Mouse (Mus musculus): ENCODE measurements around the gene Ramp3. TPM values are rescaled to one million over a fixed set of nuclear protein-coding genes. Genes with fewer than 3 reads are reported as not detected.
A peak's percentile ranks its signal among the peaks of the same experiment; 100 is the strongest.

Gene Ramp3
- polyA plus RNA-seq (2015; fragmentation: Nextera tagmentation; extraction: Ambion mirVana): 7.8 and 8.7 TPM in 2 replicates

- H3K4me3 ChIP-seq: peak within 1 kb of the TSS; percentile 42
- peak; percentile 58 for ATAC-seq (ENCODE audit: insufficient number of reproducible peaks, low FRiP score, low TSS enrichment, low read depth)
- no peaks in the 10 kb centered on the region for H3K9me3 ChIP-seq
- no peaks in the 10 kb centered on the region; the same call in 1 of the 2 replicates for H3K27me3 ChIP-seq
- H3K4me2 ChIP-seq: peak within 1 kb of the TSS; percentile 79
- no peak within 1 kb of the TSS for H3K27ac ChIP-seq
- H3K4me1 ChIP-seq: peaks cover 12% of the 10 kb centered on the region; the same call in 1 of the 2 replicates
- H3K9ac ChIP-seq: no peak within 1 kb of the TSS
- H3K36me3 ChIP-seq: no peaks in the 10 kb centered on the region
- WGBS: under 1% methylated on average over 17 of the region's 18 CpGs
Observed at GRCm38 (mm10) chr11:6658271-6658670, at the start of gene Ramp3. Gene Ramp3 (plus strand): TSS chr11:6658521.

DNA sequence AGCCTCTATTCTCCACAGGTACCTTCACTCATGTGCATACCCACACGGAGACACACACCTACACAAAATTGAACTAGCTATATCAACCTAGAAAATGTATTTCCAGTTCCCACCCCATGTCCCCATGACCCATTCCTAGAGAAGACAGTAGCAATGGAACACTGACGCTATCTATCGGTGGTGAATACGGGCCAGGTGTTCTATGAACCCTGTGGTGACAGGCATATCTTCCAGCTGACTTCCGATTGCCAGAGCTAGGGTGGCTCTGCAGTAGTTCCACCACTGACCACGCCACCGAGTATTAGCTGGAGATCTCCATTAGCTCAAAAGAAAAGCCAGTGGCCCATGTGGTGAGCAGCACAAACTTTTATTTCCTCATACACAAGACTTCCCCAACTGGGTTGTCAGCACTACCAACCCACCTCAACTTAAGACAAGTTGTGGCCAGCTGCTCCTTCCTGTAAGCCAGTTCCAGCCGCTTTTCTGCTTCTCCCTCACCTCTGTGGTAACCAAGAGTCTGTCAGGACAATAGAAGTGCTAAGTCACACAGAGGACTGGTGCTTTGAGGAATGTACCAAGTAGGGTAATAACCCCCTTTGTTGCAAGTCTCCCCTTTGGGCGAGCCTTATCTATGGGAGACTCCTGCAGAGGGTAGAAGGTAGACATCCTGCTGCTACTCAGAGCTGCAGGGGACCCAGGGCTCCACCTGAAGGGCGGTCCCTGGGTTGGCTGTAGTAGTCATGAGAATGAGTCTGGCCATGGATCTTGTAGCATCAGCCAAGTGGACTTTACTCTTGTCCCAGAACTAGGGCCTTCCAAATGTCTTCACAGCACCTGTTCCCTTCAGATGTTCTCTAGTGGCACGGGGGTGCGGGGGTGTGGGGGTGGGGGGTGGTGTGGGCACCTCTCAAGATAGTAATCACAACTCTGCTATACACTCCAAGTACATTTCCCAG lies 42.8 kb upstream of the Ramp3 start:
- H3K4me3 ChIP-seq: no peak overlapping the region
- H3K27ac ChIP-seq: no peak overlapping the region
- H3K9ac ChIP-seq: no peak overlapping the region
- H3K36me3 ChIP-seq: peaks cover 89% of the 10 kb centered on the region
- ATAC-seq (ENCODE audit: insufficient number of reproducible peaks, low FRiP score, low TSS enrichment, low read depth): no peak
- H3K4me1 ChIP-seq: no peaks in the 10 kb centered on the region
- no peak overlapping the region for H3K4me2 ChIP-seq
- WGBS: 90% methylated on average over 12 of the region's 12 CpGs
- no peaks in the 10 kb centered on the region for H3K27me3 ChIP-seq
- no peaks in the 10 kb centered on the region for H3K9me3 ChIP-seq

GRCm38 (mm10) chr11:6623704-6624103 lies 34.6 kb upstream of the Ramp3 start:
- no peaks in the 10 kb centered on the region for H3K9me3 ChIP-seq
- H3K4me3 ChIP-seq: no peak overlapping the region
- no peak overlapping the region for H3K4me2 ChIP-seq
- H3K27me3 ChIP-seq: no peaks in the 10 kb centered on the region
- H3K4me1 ChIP-seq: peaks cover 26% of the 10 kb centered on the region
- WGBS: 93% methylated on average over 10 of the region's 10 CpGs
- H3K27ac ChIP-seq: no peak overlapping the region
- H3K36me3 ChIP-seq: peaks cover 53% of the 10 kb centered on the region
- H3K9ac ChIP-seq: no peak overlapping the region
- ATAC-seq (ENCODE audit: insufficient number of reproducible peaks, low FRiP score, low TSS enrichment, low read depth): no peak

- 67% methylated on average over 14 of the region's 14 CpGs for WGBS
- Histone ChIP-seq H3K27ac (no peak overlapping the region), H3K4me2 (peak overlapping the region; percentile 59), H3K27me3 (no peaks in the 10 kb centered on the region), H3K36me3 (peaks cover 42% of the 10 kb centered on the region), H3K9ac (peak overlapping the region; percentile 70; the same call in 1 of the 2 replicates), H3K4me1 (peaks cover 26% of the 10 kb centered on the region), H3K9me3 (no peaks in the 10 kb centered on the region), H3K4me3 (peak overlapping the region; percentile 78)
- ATAC-seq (ENCODE audit: insufficient number of reproducible peaks, low FRiP score, low TSS enrichment, low read depth): no peak
Observed at GRCm38 (mm10) chr11:6624619-6625382, 33.5 kb upstream of the Ramp3 start.

- Histone ChIP-seq H3K27ac (peak within 1 kb of the TSS; percentile 95), H3K27me3 (no peaks in the 10 kb centered on the region), H3K9me3 (no peaks in the 10 kb centered on the region), H3K4me1 (peaks cover 26% of the 10 kb centered on the region), H3K4me3 (peak within 1 kb of the TSS; percentile 78), H3K36me3 (peaks cover 33% of the 10 kb centered on the region), H3K4me2 (peak within 1 kb of the TSS; percentile 77), H3K9ac (peak within 1 kb of the TSS; percentile 70)
- under 1% methylated on average over 66 of the region's 66 CpGs for WGBS
- peak; percentile 86 for ATAC-seq (ENCODE audit: insufficient number of reproducible peaks, low FRiP score, low TSS enrichment, low read depth)
Observed at GRCm38 (mm10) chr11:6625478-6626387, 32.6 kb upstream of the Ramp3 start, which contains the start of gene Tbrg4. Gene Tbrg4 (minus strand): TSS chr11:6626067.

DNA sequence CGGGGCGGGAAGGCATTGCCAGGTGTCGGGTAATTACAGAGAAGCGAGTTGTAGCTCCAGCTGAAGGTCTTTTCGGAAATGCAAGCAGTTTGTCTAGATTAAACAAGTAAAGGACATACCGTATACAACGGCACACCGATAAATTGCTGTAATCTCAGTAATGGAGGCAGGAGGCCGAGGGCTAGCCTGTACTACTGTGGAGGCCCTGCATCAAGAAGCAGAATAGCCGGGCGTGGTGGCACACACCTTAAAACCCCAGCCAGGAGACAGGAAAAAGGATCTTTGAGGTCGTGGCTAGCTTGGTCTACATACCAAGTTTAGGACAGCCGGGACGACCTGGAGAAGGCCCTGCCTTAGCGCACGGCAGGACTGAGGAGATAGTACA lies 31.9 kb upstream of the Ramp3 start:
- 10% methylated on average over 16 of the region's 16 CpGs for WGBS
- Histone ChIP-seq H3K9me3 (no peaks in the 10 kb centered on the region), H3K4me2 (peak overlapping the region; percentile 77), H3K36me3 (peaks cover 26% of the 10 kb centered on the region), H3K4me1 (peaks cover 26% of the 10 kb centered on the region), H3K27ac (peak overlapping the region; percentile 95), H3K27me3 (no peaks in the 10 kb centered on the region), H3K4me3 (peak overlapping the region; percentile 78), H3K9ac (peak overlapping the region; percentile 70)
- peak; percentile 20 for ATAC-seq (ENCODE audit: insufficient number of reproducible peaks, low FRiP score, low TSS enrichment, low read depth)

GRCm38 (mm10) chr11:6627731-6628130 lies 30.6 kb upstream of the Ramp3 start:
- no peak for ATAC-seq (ENCODE audit: insufficient number of reproducible peaks, low FRiP score, low TSS enrichment, low read depth)
- 86% methylated on average over 4 of the region's 4 CpGs for WGBS

DNA sequence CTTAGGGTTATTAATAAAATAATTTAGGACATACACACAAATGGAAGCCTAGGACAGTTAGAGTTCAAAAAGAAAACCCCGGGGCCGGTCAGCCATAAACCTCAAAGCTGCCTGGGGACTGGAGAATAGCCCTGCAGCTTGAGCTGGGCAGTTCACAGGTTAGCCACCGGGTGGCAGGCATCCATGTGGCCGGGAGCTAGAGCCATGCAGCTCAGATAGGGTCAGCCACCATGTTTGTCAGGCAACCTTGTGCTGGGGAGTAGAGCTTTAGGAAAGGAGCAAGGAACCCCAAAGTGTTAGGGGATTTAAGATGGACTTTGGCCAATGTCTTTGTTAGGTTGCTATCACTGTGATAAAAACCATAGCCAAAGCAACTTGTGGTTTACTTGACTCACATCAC lies 29.8 kb upstream of the Ramp3 start:
- no peak overlapping the region for H3K4me3 ChIP-seq
- H3K4me1 ChIP-seq: peaks cover 21% of the 10 kb centered on the region
- H3K9ac ChIP-seq: no peak overlapping the region
- no peaks in the 10 kb centered on the region for H3K27me3 ChIP-seq
- no peak overlapping the region for H3K4me2 ChIP-seq
- no peaks in the 10 kb centered on the region for H3K9me3 ChIP-seq
- peaks cover 10% of the 10 kb centered on the region for H3K36me3 ChIP-seq
- WGBS: 22% methylated on average over 4 of the region's 4 CpGs
- H3K27ac ChIP-seq: no peak overlapping the region
- ATAC-seq (ENCODE audit: insufficient number of reproducible peaks, low FRiP score, low TSS enrichment, low read depth): no peak

More at GRCm38 (mm10) chr11:6627731-6628130, 30.6 kb upstream of the Ramp3 start:
- Histone ChIP-seq H3K36me3 (peaks cover 16% of the 10 kb centered on the region), H3K27ac (no peak overlapping the region), H3K9me3 (no peaks in the 10 kb centered on the region), H3K4me2 (no peak overlapping the region), H3K27me3 (no peaks in the 10 kb centered on the region), H3K4me1 (peaks cover 26% of the 10 kb centered on the region), H3K4me3 (no peak overlapping the region), H3K9ac (no peak overlapping the region)

DNA sequence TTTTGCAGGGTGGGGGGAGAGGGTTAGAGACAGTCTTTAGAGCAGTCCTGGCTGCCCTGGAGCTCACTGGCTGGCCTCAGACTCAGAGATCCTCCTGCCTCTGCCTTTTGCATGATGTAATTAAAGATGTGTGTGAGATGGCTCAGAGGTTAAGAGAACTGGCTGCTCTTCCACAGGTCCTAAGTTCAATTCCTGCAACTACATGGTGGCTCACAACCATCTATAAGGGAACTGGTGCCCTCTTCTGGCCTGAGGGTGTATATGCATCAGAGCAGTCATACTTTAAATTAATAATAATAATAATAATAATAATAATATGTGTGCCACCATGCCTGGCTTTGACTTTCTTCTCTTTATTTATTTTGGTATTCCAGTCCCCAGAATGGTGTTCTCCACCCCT lies 28.7 kb upstream of the Ramp3 start:
- no peak overlapping the region for H3K4me2 ChIP-seq
- no peaks in the 10 kb centered on the region for H3K9me3 ChIP-seq
- ATAC-seq (ENCODE audit: insufficient number of reproducible peaks, low FRiP score, low TSS enrichment, low read depth): no peak

DNA sequence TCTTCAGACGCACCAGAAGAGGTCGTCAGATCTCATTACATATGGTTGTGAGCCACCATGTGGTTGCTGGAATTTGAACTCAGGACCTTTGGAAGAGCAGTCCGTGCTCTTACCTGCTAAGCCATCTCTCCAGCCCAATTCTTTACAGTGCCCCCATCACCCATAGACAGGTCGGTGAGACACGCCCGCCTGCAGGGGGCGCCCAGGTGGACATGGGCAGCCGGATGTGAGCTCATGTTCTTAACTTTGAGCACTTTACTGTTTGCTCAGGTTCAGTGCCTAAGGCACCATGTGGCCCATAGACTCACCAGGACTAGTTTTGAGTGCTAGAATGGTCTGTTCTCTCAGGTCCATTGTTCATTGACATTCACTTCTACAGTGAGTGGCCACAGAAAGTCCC lies 22.2 kb upstream of the Ramp3 start:
- ATAC-seq (ENCODE audit: insufficient number of reproducible peaks, low FRiP score, low TSS enrichment, low read depth): no peak
- no peaks in the 10 kb centered on the region for H3K27me3 ChIP-seq
- H3K4me2 ChIP-seq: no peak overlapping the region
- 68% methylated on average over 8 of the region's 8 CpGs for WGBS
- no peaks in the 10 kb centered on the region for H3K36me3 ChIP-seq
- no peak overlapping the region for H3K4me3 ChIP-seq
- H3K9ac ChIP-seq: no peak overlapping the region
- no peaks in the 10 kb centered on the region for H3K4me1 ChIP-seq
- no peak overlapping the region for H3K27ac ChIP-seq
- H3K9me3 ChIP-seq: no peaks in the 10 kb centered on the region

More for the DNA sequence above, 28.7 kb upstream of the Ramp3 start:
- Histone ChIP-seq H3K4me3 (no peak overlapping the region), H3K27me3 (no peaks in the 10 kb centered on the region), H3K36me3 (no peaks in the 10 kb centered on the region), H3K4me1 (peaks cover 10% of the 10 kb centered on the region), H3K27ac (no peak overlapping the region), H3K9ac (no peak overlapping the region)

DNA sequence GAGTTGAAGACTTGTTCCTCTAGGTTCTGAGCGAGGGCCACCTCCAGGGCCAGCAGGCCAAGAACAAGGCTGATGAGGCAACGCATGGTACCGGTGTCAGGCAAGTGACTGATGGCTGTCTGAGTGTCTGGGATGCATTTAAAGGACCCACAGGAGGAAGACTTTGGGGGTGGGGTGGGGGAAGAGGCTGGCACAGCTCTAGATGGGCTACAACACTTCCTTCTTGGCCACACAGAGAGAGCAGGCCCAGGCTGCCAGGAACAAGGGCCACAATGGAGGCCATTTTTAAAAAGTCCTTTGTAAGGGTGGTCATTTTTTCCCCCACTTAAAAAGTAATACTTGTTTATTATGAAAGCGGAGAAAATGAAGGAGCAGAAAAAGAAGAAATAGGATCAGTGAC lies 19.8 kb upstream of the Ramp3 start, which contains the start of gene Wap:
Gene Wap, minus strand, starts transcription at position 101 of the 400 bp plus-strand sequence.
- Histone ChIP-seq H3K9ac (no peak within 1 kb of the TSS), H3K27ac (no peak within 1 kb of the TSS), H3K4me3 (no peak within 1 kb of the TSS), H3K4me2 (no peak within 1 kb of the TSS), H3K36me3 (no peaks in the 10 kb centered on the region), H3K4me1 (no peaks in the 10 kb centered on the region), H3K27me3 (no peaks in the 10 kb centered on the region), H3K9me3 (no peaks in the 10 kb centered on the region)
- no peak for ATAC-seq (ENCODE audit: insufficient number of reproducible peaks, low FRiP score, low TSS enrichment, low read depth)
- 84% methylated on average over 4 of the region's 4 CpGs for WGBS
